Mouse (Mus musculus) forebrain, embryonic 15.5 days (tissue): ENCODE measurements around the gene Zfp414. TPM values are rescaled to one million over a fixed set of nuclear protein-coding genes. Genes with fewer than 3 reads are reported as not detected.

ENCODE experiments used
- ATAC-seq: fragments of 200-750 bp; cut with Nextera tagmentation; replicated peaks from 2 replicates; pipeline ENCODE4 v1.8.0; 2017; ENCODE audit warnings: mild to moderate bottlenecking, moderate TSS enrichment, moderate library complexity
- H3K27ac ChIP-seq: fragments of 300-500 bp; sonication (generic); replicated peaks from 2 replicates; pipeline ENCODE4 v1.5.1; 2015; ENCODE audit warnings: mild to moderate bottlenecking, inconsistent platforms
- H3K27me3 ChIP-seq: fragments of 300-500 bp; sonication (generic); 2 replicates; pipeline ENCODE4 v1.6.1; 2015; ENCODE audit warnings: inconsistent platforms
- H3K36me3 ChIP-seq: fragments of 300-500 bp; sonication (generic); 2 replicates; pipeline ENCODE4 v1.6.1; 2015; ENCODE audit warnings: mild to moderate bottlenecking, inconsistent platforms
- H3K4me1 ChIP-seq: fragments of 300-500 bp; sonication (generic); 2 replicates; pipeline ENCODE4 v1.6.1; 2015; ENCODE audit warnings: inconsistent platforms
- H3K4me2 ChIP-seq: fragments of 300-500 bp; sonication (generic); replicated peaks from 2 replicates; pipeline ENCODE4 v1.6.1; 2015; ENCODE audit warnings: mild to moderate bottlenecking, inconsistent platforms
- H3K4me3 ChIP-seq: fragments of 300-500 bp; sonication (generic); 2 replicates; pipeline ENCODE4 v1.5.1; 2015; ENCODE audit warnings: mild to moderate bottlenecking, inconsistent platforms
- H3K9ac ChIP-seq: fragments of 300-500 bp; sonication (generic); replicated peaks from 2 replicates; pipeline ENCODE4 v1.6.1; 2015; ENCODE audit warnings: mild to moderate bottlenecking, inconsistent platforms
- H3K9me3 ChIP-seq: fragments of 300-500 bp; sonication (generic); 2 replicates; pipeline ENCODE4 v1.6.1; 2016; ENCODE audit warnings: inconsistent platforms
- WGBS: fragments of 180-500 bp; shearing (Covaris S2); methylation state at CpG from one replicate; pipeline ENCODE4 v1.1.7; 2015; ENCODE audit warnings: mixed read lengths; 5-methylcytosine and 5-hydroxymethylcytosine counted together
- polyA plus RNA-seq: library from polyadenylated mRNA; unstranded; fragments of >200 nt; fragmentation: Nextera tagmentation; extraction: Ambion mirVana; gene quantifications from 2 replicates; pipeline ENCODE4 v1.2.1, GENCODE M21; 2015

The Zfp414 gene
- polyA plus RNA-seq, 1 experiment from 2014 or later = 58.9 TPM

- Histone ChIP-seq H3K9ac (peak overlapping the region; percentile 65), H3K27ac (peak overlapping the region; percentile 95), H3K4me2 (peak overlapping the region; percentile 61), H3K4me1 (peaks cover 31% of the 10 kb centered on the region), H3K9me3 (no peaks in the 10 kb centered on the region), H3K36me3 (peaks cover 14% of the 10 kb centered on the region; the same call in 1 of the 2 replicates), H3K27me3 (no peaks in the 10 kb centered on the region), H3K4me3 (peak overlapping the region; percentile 59)
- 72% methylated on average over 12 of the region's 12 CpGs for WGBS
- ATAC-seq = 0 out of 2 replicates have a peak, but pooled peaks have one; percentile 6
These were observed 716 bp downstream of the Zfp414 start for GRCm38 (mm10) chr17:33629487-33630125.

DNA sequence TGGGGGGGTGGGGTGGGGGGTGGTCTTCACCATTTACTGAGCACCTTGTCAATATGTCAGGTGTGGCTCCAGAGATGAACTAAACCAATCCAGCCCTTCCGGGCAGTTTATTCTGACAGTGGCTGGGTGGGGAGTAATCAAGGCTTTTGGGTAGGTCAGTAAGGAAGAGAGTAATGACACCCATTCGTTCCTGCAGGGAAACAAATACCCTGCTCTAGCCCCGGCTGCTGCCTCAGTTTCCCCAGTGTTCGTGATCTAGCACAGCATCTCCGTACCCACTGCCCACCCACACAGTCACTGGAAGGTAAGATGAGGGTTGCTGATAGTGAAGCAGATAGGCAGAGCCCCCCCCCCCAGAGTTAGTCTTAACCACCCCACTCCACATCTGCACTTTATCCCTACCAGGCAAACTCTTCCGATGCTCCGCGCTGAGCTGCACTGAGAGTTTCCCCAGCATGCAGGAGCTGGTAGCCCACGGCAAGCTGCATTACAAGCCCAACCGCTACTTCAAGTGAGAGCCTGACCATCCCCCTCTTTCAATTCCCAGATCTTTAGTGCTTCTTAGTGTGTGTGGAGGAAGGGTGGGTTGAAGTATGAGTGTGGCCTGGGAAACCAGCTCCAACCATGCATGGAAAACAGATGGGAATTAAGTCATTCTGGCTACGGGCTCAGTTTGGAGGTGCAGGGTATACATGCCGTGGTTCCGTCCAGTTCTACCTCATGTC is 1.4 kb downstream of the Zfp414 start:
- Histone ChIP-seq H3K4me3 (0 out of 2 replicates have a peak overlapping the region, but pooled peaks have one; percentile 59), H3K27me3 (no peaks in the 10 kb centered on the region), H3K9ac (no peak overlapping the region), H3K36me3 (peaks cover 14% of the 10 kb centered on the region; the same call in 1 of the 2 replicates), H3K27ac (no peak overlapping the region), H3K4me2 (peak overlapping the region; percentile 61; the same call in 1 of the 2 replicates), H3K4me1 (peaks cover 31% of the 10 kb centered on the region), H3K9me3 (no peaks in the 10 kb centered on the region)
- no peak for ATAC-seq
- WGBS = 88% methylated on average over 13 of the region's 13 CpGs

GRCm38 (mm10) chr17:33631236-33631635 is 2.3 kb downstream of the Zfp414 start:
- peaks cover 31% of the 10 kb centered on the region for H3K4me1 ChIP-seq
- no peak overlapping the region for H3K9ac ChIP-seq
- ATAC-seq = no peak
- H3K9me3 ChIP-seq = no peaks in the 10 kb centered on the region
- no peaks in the 10 kb centered on the region for H3K27me3 ChIP-seq
- H3K4me2 ChIP-seq = no peak overlapping the region
- H3K36me3 ChIP-seq = peaks cover 14% of the 10 kb centered on the region; the same call in 1 of the 2 replicates
- H3K4me3 ChIP-seq = no peak overlapping the region
- no peak overlapping the region for H3K27ac ChIP-seq
- 90% methylated on average over 9 of the region's 9 CpGs for WGBS

DNA sequence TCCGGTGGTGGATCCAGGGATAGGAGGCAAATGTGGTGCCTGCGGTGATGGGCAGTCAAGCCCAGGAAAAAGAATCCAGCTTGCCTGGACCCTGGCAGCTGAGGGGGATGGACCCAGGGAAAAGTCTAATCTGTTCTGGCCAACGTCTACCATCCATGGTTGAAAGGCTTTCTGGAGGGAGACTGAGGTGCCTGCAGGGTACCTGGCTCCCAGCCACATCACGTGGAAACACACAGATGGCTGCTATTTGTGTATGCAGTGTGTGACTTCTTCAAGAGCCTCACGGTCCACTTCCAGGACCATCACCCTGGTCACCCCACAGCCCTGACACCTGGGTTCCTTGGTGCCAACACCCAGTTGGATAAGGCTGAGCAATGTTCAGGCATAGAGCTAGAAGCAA is 2.9 kb downstream of the Zfp414 start:
- no peaks in the 10 kb centered on the region for H3K27me3 ChIP-seq
- no peak overlapping the region for H3K4me2 ChIP-seq
- peaks cover 31% of the 10 kb centered on the region for H3K4me1 ChIP-seq
- H3K9ac ChIP-seq = no peak overlapping the region
- no peak overlapping the region for H3K27ac ChIP-seq
- peaks cover 14% of the 10 kb centered on the region; the same call in 1 of the 2 replicates for H3K36me3 ChIP-seq
- no peak for ATAC-seq
- H3K9me3 ChIP-seq = no peaks in the 10 kb centered on the region
- H3K4me3 ChIP-seq = no peak overlapping the region
- whole genome bisulfite sequencing = 77% methylated on average over 5 of the region's 5 CpGs

GRCm38 (mm10) chr17:33637038-33637437 is 8.1 kb downstream of the Zfp414 start:
- Histone ChIP-seq H3K27ac (no peak overlapping the region), H3K36me3 (peaks cover 16% of the 10 kb centered on the region; the same call in 1 of the 2 replicates), H3K4me2 (no peak overlapping the region), H3K9me3 (no peaks in the 10 kb centered on the region), H3K4me1 (peaks cover 2% of the 10 kb centered on the region), H3K27me3 (no peaks in the 10 kb centered on the region), H3K9ac (no peak overlapping the region), H3K4me3 (no peak overlapping the region)
- WGBS = 79% methylated on average over 2 of the region's 2 CpGs
- no peak for ATAC-seq

GRCm38 (mm10) chr17:33637516-33638276 is 8.8 kb downstream of the Zfp414 start, which contains the start of gene Pram1:
Gene Pram1 (plus strand): TSS chr17:33638056.
- Histone ChIP-seq H3K4me2 (no peak within 1 kb of the TSS), H3K9ac (no peak within 1 kb of the TSS), H3K27me3 (no peaks in the 10 kb centered on the region), H3K4me3 (no peak within 1 kb of the TSS), H3K27ac (no peak within 1 kb of the TSS), H3K9me3 (no peaks in the 10 kb centered on the region), H3K4me1 (no peaks in the 10 kb centered on the region), H3K36me3 (peaks cover 15% of the 10 kb centered on the region; the same call in 1 of the 2 replicates)
- ATAC-seq = no peak
- 94% methylated on average over 4 of the region's 4 CpGs for WGBS

GRCm38 (mm10) chr17:33639743-33640142 is 10.9 kb downstream of the Zfp414 start:
- Histone ChIP-seq H3K4me1 (no peaks in the 10 kb centered on the region), H3K9ac (no peak overlapping the region), H3K4me3 (no peak overlapping the region), H3K4me2 (no peak overlapping the region), H3K36me3 (peaks cover 30% of the 10 kb centered on the region), H3K9me3 (no peaks in the 10 kb centered on the region), H3K27ac (no peak overlapping the region), H3K27me3 (no peaks in the 10 kb centered on the region)
- WGBS = 79% methylated on average over 6 of the region's 6 CpGs
- ATAC-seq = no peak

DNA sequence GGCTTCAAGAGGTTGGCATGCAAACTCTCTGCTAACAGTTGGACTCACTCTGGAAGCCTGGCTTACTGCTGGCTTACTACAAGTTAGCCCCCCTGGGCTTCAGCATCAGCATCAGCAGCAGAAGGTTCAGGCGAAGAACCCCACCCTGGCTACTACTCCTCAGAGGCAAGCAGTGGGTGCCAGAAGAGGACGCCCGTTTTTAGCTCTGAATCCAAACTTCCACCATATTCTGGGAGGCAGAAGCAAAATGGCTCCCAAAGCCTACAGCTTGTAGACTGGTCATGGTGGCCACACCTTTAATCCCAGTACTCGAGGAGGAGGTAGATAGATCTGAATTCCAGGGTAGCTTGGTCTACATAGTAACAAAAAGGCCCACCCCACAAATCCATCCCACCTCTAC is 15.2 kb downstream of the Zfp414 start:
- no peak overlapping the region for H3K4me2 ChIP-seq
- no peak overlapping the region for H3K4me3 ChIP-seq
- H3K27ac ChIP-seq = no peak overlapping the region
- H3K36me3 ChIP-seq = peaks cover 64% of the 10 kb centered on the region
- ATAC-seq = no peak
- no peaks in the 10 kb centered on the region for H3K4me1 ChIP-seq
- WGBS = 95% methylated on average over 4 of the region's 4 CpGs
- no peaks in the 10 kb centered on the region for H3K9me3 ChIP-seq
- no peak overlapping the region for H3K9ac ChIP-seq
- H3K27me3 ChIP-seq = no peaks in the 10 kb centered on the region

- ATAC-seq = no peak
- Histone ChIP-seq H3K4me2 (no peak overlapping the region), H3K9me3 (no peaks in the 10 kb centered on the region), H3K27ac (no peak overlapping the region), H3K4me3 (no peak overlapping the region), H3K9ac (no peak overlapping the region), H3K4me1 (no peaks in the 10 kb centered on the region), H3K27me3 (no peaks in the 10 kb centered on the region), H3K36me3 (peaks cover 71% of the 10 kb centered on the region)
- WGBS = 95% methylated on average over 8 of the region's 8 CpGs
These were observed 16.2 kb downstream of the Zfp414 start for GRCm38 (mm10) chr17:33645073-33645472.

GRCm38 (mm10) chr17:33649781-33650475 is 21.0 kb downstream of the Zfp414 start:
- Histone ChIP-seq H3K4me3 (no peak overlapping the region), H3K4me1 (no peaks in the 10 kb centered on the region), H3K36me3 (peaks cover 91% of the 10 kb centered on the region), H3K4me2 (no peak overlapping the region), H3K9ac (no peak overlapping the region), H3K27me3 (no peaks in the 10 kb centered on the region), H3K27ac (no peak overlapping the region), H3K9me3 (no peaks in the 10 kb centered on the region)
- ATAC-seq = no peak; the same call in 1 of the 2 replicates
- WGBS = 97% methylated on average over 34 of the region's 34 CpGs

- WGBS = 91% methylated on average over 3 of the region's 3 CpGs
- H3K36me3 ChIP-seq = peaks cover 60% of the 10 kb centered on the region
- no peaks in the 10 kb centered on the region for H3K27me3 ChIP-seq
- H3K9ac ChIP-seq = no peak overlapping the region
- H3K4me2 ChIP-seq = no peak overlapping the region
- H3K4me1 ChIP-seq = peaks cover 11% of the 10 kb centered on the region
- no peaks in the 10 kb centered on the region for H3K9me3 ChIP-seq
- no peak for ATAC-seq
- no peak overlapping the region for H3K4me3 ChIP-seq
- H3K27ac ChIP-seq = no peak overlapping the region
These were observed 37.9 kb downstream of the Zfp414 start for GRCm38 (mm10) chr17:33666813-33667212.
